Mouse (Mus musculus) heart, embryonic 12.5 days (tissue): ENCODE measurements around the gene Ptprr. TPM values are rescaled to one million over a fixed set of nuclear protein-coding genes. Genes with fewer than 3 reads are reported as not detected.

Source experiments
- ATAC-seq: fragments of 200-750 bp; cut with Nextera tagmentation; 2 replicates; pipeline ENCODE4 v1.8.0; 2017; ENCODE audit warnings: moderate TSS enrichment, moderate library complexity; ENCODE audit not compliant: insufficient number of reproducible peaks, low FRiP score
- H3K27ac ChIP-seq: fragments of 300-500 bp; sonication (generic); 2 replicates; pipeline ENCODE4 v1.5.1; 2016; ENCODE audit warnings: mild to moderate bottlenecking, moderate library complexity; ENCODE audit not compliant: poor library complexity, severe bottlenecking
- H3K27me3 ChIP-seq: fragments of 300-500 bp; sonication (generic); replicated peaks from 2 replicates; pipeline ENCODE4 v1.6.1; 2016; ENCODE audit warnings: mild to moderate bottlenecking, moderate library complexity
- H3K36me3 ChIP-seq: fragments of 300-500 bp; sonication (generic); 2 replicates; pipeline ENCODE4 v1.6.1; 2016; ENCODE audit warnings: mild to moderate bottlenecking, moderate library complexity
- H3K4me1 ChIP-seq: fragments of 300-500 bp; sonication (generic); replicated peaks from 2 replicates; pipeline ENCODE4 v1.6.1; 2016; ENCODE audit warnings: mild to moderate bottlenecking
- H3K4me2 ChIP-seq: fragments of 300-500 bp; sonication (generic); 2 replicates; pipeline ENCODE4 v1.6.1; 2016; ENCODE audit warnings: mild to moderate bottlenecking, moderate library complexity
- H3K4me3 ChIP-seq: fragments of 300-500 bp; sonication (generic); 2 replicates; pipeline ENCODE4 v1.5.1; 2016; ENCODE audit warnings: mild to moderate bottlenecking
- H3K9ac ChIP-seq: fragments of 300-500 bp; sonication (generic); 2 replicates; pipeline ENCODE4 v1.6.1; 2016; ENCODE audit warnings: mild to moderate bottlenecking, moderate library complexity
- H3K9me3 ChIP-seq: fragments of 300-500 bp; sonication (generic); replicated peaks from 2 replicates; pipeline ENCODE4 v1.6.1; 2016; ENCODE audit warnings: mild to moderate bottlenecking, moderate library complexity
- WGBS: fragments of 180-500 bp; shearing (Covaris S2); methylation state at CpG from one replicate; pipeline ENCODE4 v1.1.7; 2016; 5-methylcytosine and 5-hydroxymethylcytosine counted together
- polyA plus RNA-seq: library from polyadenylated mRNA; unstranded; fragments of >200 nt; fragmentation: Nextera tagmentation; extraction: Ambion mirVana; gene quantifications from 2 replicates; pipeline ENCODE4 v1.2.1, GENCODE M21; 2016

Ptprr gene
- polyA plus RNA-seq, 1 experiment from 2014 or later, result 0.80 TPM

GRCm38 (mm10) chr10:116235299-116235698 lies 217.3 kb downstream of the Ptprr start:
- 57% methylated on average over 5 of the region's 5 CpGs for WGBS
- ATAC-seq, result no peak
- no peak overlapping the region for H3K27ac ChIP-seq
- H3K4me2 ChIP-seq, result no peak overlapping the region
- H3K27me3 ChIP-seq, result no peaks in the 10 kb centered on the region
- no peaks in the 10 kb centered on the region for H3K4me1 ChIP-seq
- H3K36me3 ChIP-seq, result no peaks in the 10 kb centered on the region
- H3K9me3 ChIP-seq, result no peaks in the 10 kb centered on the region
- H3K4me3 ChIP-seq, result no peak overlapping the region
- no peak overlapping the region for H3K9ac ChIP-seq

GRCm38 (mm10) chr10:116242200-116242599 lies 224.2 kb downstream of the Ptprr start:
- Histone ChIP-seq H3K4me3 (no peak overlapping the region), H3K4me1 (0 out of 2 replicates have a peak, but pooled peaks cover 3% of the 10 kb centered on the region), H3K4me2 (no peak overlapping the region), H3K9ac (no peak overlapping the region), H3K27me3 (no peaks in the 10 kb centered on the region), H3K9me3 (0 out of 2 replicates have a peak, but pooled peaks cover 1% of the 10 kb centered on the region), H3K36me3 (no peaks in the 10 kb centered on the region), H3K27ac (no peak overlapping the region)
- 69% methylated on average over 7 of the region's 7 CpGs for WGBS
- ATAC-seq, result no peak

- Histone ChIP-seq H3K4me3 (no peak overlapping the region), H3K27me3 (no peaks in the 10 kb centered on the region), H3K4me1 (0 out of 2 replicates have a peak, but pooled peaks cover 3% of the 10 kb centered on the region), H3K9me3 (0 out of 2 replicates have a peak, but pooled peaks cover 3% of the 10 kb centered on the region), H3K4me2 (no peak overlapping the region), H3K27ac (no peak overlapping the region), H3K36me3 (no peaks in the 10 kb centered on the region), H3K9ac (no peak overlapping the region)
- WGBS, result 32% methylated on average over 7 of the region's 7 CpGs
- no peak for ATAC-seq
Measured at GRCm38 (mm10) chr10:116243373-116243772, 225.4 kb downstream of the Ptprr start.

- Histone ChIP-seq H3K9ac (no peak overlapping the region), H3K9me3 (0 out of 2 replicates have a peak, but pooled peaks cover 3% of the 10 kb centered on the region), H3K27me3 (no peaks in the 10 kb centered on the region), H3K27ac (no peak overlapping the region), H3K4me2 (no peak overlapping the region), H3K36me3 (no peaks in the 10 kb centered on the region), H3K4me1 (0 out of 2 replicates have a peak, but pooled peaks cover 3% of the 10 kb centered on the region), H3K4me3 (no peak overlapping the region)
- ATAC-seq, result no peak
- 45% methylated on average over 2 of the region's 2 CpGs for WGBS
Measured at GRCm38 (mm10) chr10:116245632-116246031, 227.6 kb downstream of the Ptprr start.

- no peak overlapping the region for H3K27ac ChIP-seq
- H3K4me3 ChIP-seq, result no peak overlapping the region
- no peak overlapping the region for H3K4me2 ChIP-seq
- H3K27me3 ChIP-seq, result peaks cover 7% of the 10 kb centered on the region; the same call in 1 of the 2 replicates
- H3K9me3 ChIP-seq, result no peaks in the 10 kb centered on the region
- H3K4me1 ChIP-seq, result peaks cover 15% of the 10 kb centered on the region
- WGBS, result 67% methylated on average over 7 of the region's 7 CpGs
- H3K36me3 ChIP-seq, result no peaks in the 10 kb centered on the region
- no peak overlapping the region for H3K9ac ChIP-seq
- no peak for ATAC-seq
Measured at GRCm38 (mm10) chr10:116252668-116253067, 234.7 kb downstream of the Ptprr start.

GRCm38 (mm10) chr10:116253972-116254371 lies 236.0 kb downstream of the Ptprr start:
- H3K9me3 ChIP-seq, result no peaks in the 10 kb centered on the region
- H3K27me3 ChIP-seq, result peaks cover 7% of the 10 kb centered on the region; the same call in 1 of the 2 replicates
- 8% methylated on average over 6 of the region's 6 CpGs for WGBS
- H3K4me1 ChIP-seq, result peaks cover 15% of the 10 kb centered on the region
- H3K36me3 ChIP-seq, result no peaks in the 10 kb centered on the region
- H3K27ac ChIP-seq, result no peak overlapping the region
- H3K4me3 ChIP-seq, result no peak overlapping the region
- ATAC-seq, result peak; percentile 76
- no peak overlapping the region for H3K4me2 ChIP-seq
- no peak overlapping the region for H3K9ac ChIP-seq

GRCm38 (mm10) chr10:116259298-116259697 lies 241.3 kb downstream of the Ptprr start:
- Histone ChIP-seq H3K9ac (no peak overlapping the region), H3K9me3 (no peaks in the 10 kb centered on the region), H3K4me3 (no peak overlapping the region), H3K4me2 (no peak overlapping the region), H3K27ac (no peak overlapping the region), H3K4me1 (peaks cover 30% of the 10 kb centered on the region), H3K27me3 (no peaks in the 10 kb centered on the region), H3K36me3 (no peaks in the 10 kb centered on the region)
- 69% methylated on average over 4 of the region's 4 CpGs for WGBS
- ATAC-seq, result no peak

GRCm38 (mm10) chr10:116260658-116261433 lies 242.8 kb downstream of the Ptprr start:
- Histone ChIP-seq H3K9me3 (no peaks in the 10 kb centered on the region), H3K27ac (peak overlapping the region; percentile 93), H3K36me3 (no peaks in the 10 kb centered on the region), H3K4me3 (no peak overlapping the region), H3K4me1 (peaks cover 35% of the 10 kb centered on the region), H3K27me3 (no peaks in the 10 kb centered on the region), H3K9ac (0 out of 2 replicates have a peak overlapping the region, but pooled peaks have one; percentile 4), H3K4me2 (peak overlapping the region; percentile 31)
- WGBS, result 6% methylated on average over 13 of the region's 13 CpGs
- peak; percentile 84 for ATAC-seq

GRCm38 (mm10) chr10:116261559-116261958 lies 243.5 kb downstream of the Ptprr start:
- Histone ChIP-seq H3K4me1 (peaks cover 40% of the 10 kb centered on the region), H3K9ac (no peak overlapping the region), H3K27ac (peak overlapping the region; percentile 93), H3K9me3 (no peaks in the 10 kb centered on the region), H3K4me2 (peak overlapping the region; percentile 25; the same call in 1 of the 2 replicates), H3K27me3 (no peaks in the 10 kb centered on the region), H3K4me3 (no peak overlapping the region), H3K36me3 (no peaks in the 10 kb centered on the region)
- peak; percentile 19; the same call in 1 of the 2 replicates for ATAC-seq
- 41% methylated on average over 5 of the region's 5 CpGs for WGBS

GRCm38 (mm10) chr10:116264521-116264920 lies 246.5 kb downstream of the Ptprr start:
- H3K4me1 ChIP-seq, result peaks cover 56% of the 10 kb centered on the region
- no peak overlapping the region for H3K4me3 ChIP-seq
- H3K9ac ChIP-seq, result no peak overlapping the region
- no peak overlapping the region for H3K4me2 ChIP-seq
- 61% methylated on average over 11 of the region's 11 CpGs for WGBS
- ATAC-seq, result no peak
- no peaks in the 10 kb centered on the region for H3K36me3 ChIP-seq
- H3K27me3 ChIP-seq, result no peaks in the 10 kb centered on the region
- no peaks in the 10 kb centered on the region for H3K9me3 ChIP-seq
- no peak overlapping the region for H3K27ac ChIP-seq

- no peak overlapping the region for H3K9ac ChIP-seq
- H3K4me1 ChIP-seq, result peaks cover 49% of the 10 kb centered on the region
- 47% methylated on average over 15 of the region's 15 CpGs for WGBS
Measured at GRCm38 (mm10) chr10:116266561-116267433, 248.8 kb downstream of the Ptprr start.

More at GRCm38 (mm10) chr10:116266561-116267433, 248.8 kb downstream of the Ptprr start:
- peak; percentile 82 for ATAC-seq
- H3K36me3 ChIP-seq, result no peaks in the 10 kb centered on the region
- H3K27ac ChIP-seq, result peak overlapping the region; percentile 80
- no peaks in the 10 kb centered on the region for H3K27me3 ChIP-seq
- no peak overlapping the region for H3K4me3 ChIP-seq
- peak overlapping the region; percentile 1; the same call in 1 of the 2 replicates for H3K4me2 ChIP-seq
- H3K9me3 ChIP-seq, result no peaks in the 10 kb centered on the region
